Mouse (Mus musculus): ENCODE measurements at regions not wholly inside any gene's neighbourhood (a gene's known extent, or its start where the extent isn't known, plus 50 kb on each side); places are given as distances from the start of the nearest gene placed in this dataset.

GRCm38 (mm10) chr3:123983045-123983444, 292.4 kb upstream of the Ndst3 start:
- Histone ChIP-seq H3ac (ENCODE audit: control insufficient read depth, insufficient read length, low read depth) (no peak overlapping the region), H3K27me3 (ENCODE audit: control insufficient read depth, insufficient read depth, insufficient read length) (no peaks in the 10 kb centered on the region), H3K4me3 (ENCODE audit: insufficient read depth, poor library complexity, severe bottlenecking) (no peak overlapping the region), H3K79me2 (ENCODE audit: control insufficient read depth, insufficient read depth) (no peaks in the 10 kb centered on the region), H3K79me3 (ENCODE audit: low read depth) (no peaks in the 10 kb centered on the region), H3K36me3 (ENCODE audit: control insufficient read depth, insufficient read depth) (no peaks in the 10 kb centered on the region)
- TF ChIP-seq CTCF (IDR thresholded peaks at IDR 0.05; ENCODE audit: control insufficient read depth, insufficient read depth, insufficient read length) (no peak), MYOD1 (IDR thresholded peaks at IDR 0.05; ENCODE audit: control insufficient read depth, insufficient read length, low read depth) (no peak), MAX (IDR thresholded peaks at IDR 0.05) (no peak)

- Histone ChIP-seq H3ac (ENCODE audit: control insufficient read depth, insufficient read length, low read depth) (no peak overlapping the region), H3K79me3 (ENCODE audit: low read depth) (no peaks in the 10 kb centered on the region), H3K36me3 (ENCODE audit: control insufficient read depth, insufficient read depth) (no peaks in the 10 kb centered on the region), H3K27me3 (ENCODE audit: control insufficient read depth, insufficient read depth, insufficient read length) (no peaks in the 10 kb centered on the region), H3K79me2 (ENCODE audit: control insufficient read depth, insufficient read depth) (no peaks in the 10 kb centered on the region), H3K4me3 (ENCODE audit: insufficient read depth, poor library complexity, severe bottlenecking) (no peak overlapping the region)
- TF ChIP-seq MYOD1 (IDR thresholded peaks at IDR 0.05; ENCODE audit: control insufficient read depth, insufficient read length, low read depth) (no peak), USF1 (IDR thresholded peaks at IDR 0.05; ENCODE audit: low read depth) (no peak), FOSL1 (IDR thresholded peaks at IDR 0.05; ENCODE audit: insufficient read depth, low read length, poor library complexity, severe bottlenecking) (no peak), MAX (IDR thresholded peaks at IDR 0.05) (no peak), MYOG (IDR thresholded peaks at IDR 0.05; ENCODE audit: control insufficient read depth, extremely low read depth, insufficient read length) (no peak)
Observed at GRCm38 (mm10) chr3:123983530-123983929, 292.9 kb upstream of the Ndst3 start.

- Histone ChIP-seq H3K27me3 (ENCODE audit: control insufficient read depth, insufficient read depth, insufficient read length) (no peaks in the 10 kb centered on the region), H3K36me3 (ENCODE audit: control insufficient read depth, insufficient read depth) (no peaks in the 10 kb centered on the region), H3K79me2 (ENCODE audit: control insufficient read depth, insufficient read depth) (no peaks in the 10 kb centered on the region), H3K79me3 (ENCODE audit: low read depth) (no peaks in the 10 kb centered on the region), H3K4me3 (ENCODE audit: insufficient read depth, poor library complexity, severe bottlenecking) (no peak overlapping the region), H3ac (ENCODE audit: control insufficient read depth, insufficient read length, low read depth) (no peak overlapping the region)
- TF ChIP-seq MYOG (IDR thresholded peaks at IDR 0.05; ENCODE audit: control insufficient read depth, extremely low read depth, insufficient read length) (no peak), CEBPB (IDR thresholded peaks at IDR 0.05; ENCODE audit: low read depth) (no peak), MAX (IDR thresholded peaks at IDR 0.05) (no peak), CTCF (IDR thresholded peaks at IDR 0.05; ENCODE audit: control insufficient read depth, insufficient read depth, insufficient read length) (no peak), MYOD1 (IDR thresholded peaks at IDR 0.05; ENCODE audit: control insufficient read depth, insufficient read length, low read depth) (no peak), FOSL1 (IDR thresholded peaks at IDR 0.05; ENCODE audit: insufficient read depth, low read length, poor library complexity, severe bottlenecking) (no peak), USF1 (IDR thresholded peaks at IDR 0.05; ENCODE audit: low read depth) (no peak)
Observed at GRCm38 (mm10) chr3:123984028-123984427, 293.4 kb upstream of the Ndst3 start.

GRCm38 (mm10) chr3:123999957-124000616, 309.4 kb upstream of the Ndst3 start:
- H3ac ChIP-seq (ENCODE audit: control insufficient read depth, insufficient read length, low read depth) = no peak overlapping the region
- H3K27me3 ChIP-seq (ENCODE audit: control insufficient read depth, insufficient read depth, insufficient read length) = no peaks in the 10 kb centered on the region
- H3K4me3 ChIP-seq (ENCODE audit: insufficient read depth, poor library complexity, severe bottlenecking) = no peak overlapping the region
- TF ChIP-seq CTCF (IDR thresholded peaks at IDR 0.05; ENCODE audit: control insufficient read depth, insufficient read depth, insufficient read length) = no peak
- TF ChIP-seq MYOD1 (IDR thresholded peaks at IDR 0.05; ENCODE audit: control insufficient read depth, insufficient read length, low read depth) = no peak
- no peak for TF ChIP-seq FOSL1 (IDR thresholded peaks at IDR 0.05; ENCODE audit: insufficient read depth, low read length, poor library complexity, severe bottlenecking)
- no peak for TF ChIP-seq CEBPB (IDR thresholded peaks at IDR 0.05; ENCODE audit: low read depth)
- H3K79me2 ChIP-seq (ENCODE audit: control insufficient read depth, insufficient read depth) = no peaks in the 10 kb centered on the region
- H3K79me3 ChIP-seq (ENCODE audit: low read depth) = no peaks in the 10 kb centered on the region
- no peaks in the 10 kb centered on the region for H3K36me3 ChIP-seq (ENCODE audit: control insufficient read depth, insufficient read depth)

GRCm38 (mm10) chr3:124000883-124001282, 310.2 kb upstream of the Ndst3 start:
- H3K36me3 ChIP-seq (ENCODE audit: control insufficient read depth, insufficient read depth) = no peaks in the 10 kb centered on the region
- TF ChIP-seq CTCF (IDR thresholded peaks at IDR 0.05; ENCODE audit: control insufficient read depth, insufficient read depth, insufficient read length) = no peak
- TF ChIP-seq MYOG (IDR thresholded peaks at IDR 0.05; ENCODE audit: control insufficient read depth, extremely low read depth, insufficient read length) = no peak
- TF ChIP-seq MAX (IDR thresholded peaks at IDR 0.05) = no peak
- TF ChIP-seq FOSL1 (IDR thresholded peaks at IDR 0.05; ENCODE audit: insufficient read depth, low read length, poor library complexity, severe bottlenecking) = no peak
- TF ChIP-seq CEBPB (IDR thresholded peaks at IDR 0.05; ENCODE audit: low read depth) = no peak
- no peak for TF ChIP-seq MYOD1 (IDR thresholded peaks at IDR 0.05; ENCODE audit: control insufficient read depth, insufficient read length, low read depth)
- TF ChIP-seq USF1 (IDR thresholded peaks at IDR 0.05; ENCODE audit: low read depth) = no peak

GRCm38 (mm10) chr3:124011685-124012084, 309.0 kb upstream of the Tram1l1 start:
- Histone ChIP-seq H3K36me3 (ENCODE audit: control insufficient read depth, insufficient read depth) (no peaks in the 10 kb centered on the region), H3K4me3 (ENCODE audit: insufficient read depth, poor library complexity, severe bottlenecking) (no peak overlapping the region), H3K27me3 (ENCODE audit: control insufficient read depth, insufficient read depth, insufficient read length) (no peaks in the 10 kb centered on the region), H3K79me3 (ENCODE audit: low read depth) (no peaks in the 10 kb centered on the region), H3K79me2 (ENCODE audit: control insufficient read depth, insufficient read depth) (no peaks in the 10 kb centered on the region), H3ac (ENCODE audit: control insufficient read depth, insufficient read length, low read depth) (no peak overlapping the region)
- TF ChIP-seq USF1 (IDR thresholded peaks at IDR 0.05; ENCODE audit: low read depth) (no peak), CTCF (IDR thresholded peaks at IDR 0.05; ENCODE audit: control insufficient read depth, insufficient read depth, insufficient read length) (no peak), MAX (IDR thresholded peaks at IDR 0.05) (no peak), MYOD1 (IDR thresholded peaks at IDR 0.05; ENCODE audit: control insufficient read depth, insufficient read length, low read depth) (no peak), CEBPB (IDR thresholded peaks at IDR 0.05; ENCODE audit: low read depth) (no peak), FOSL1 (IDR thresholded peaks at IDR 0.05; ENCODE audit: insufficient read depth, low read length, poor library complexity, severe bottlenecking) (no peak), MYOG (IDR thresholded peaks at IDR 0.05; ENCODE audit: control insufficient read depth, extremely low read depth, insufficient read length) (no peak)

More at GRCm38 (mm10) chr3:124000883-124001282, 310.2 kb upstream of the Ndst3 start:
- no peaks in the 10 kb centered on the region for H3K79me3 ChIP-seq (ENCODE audit: low read depth)
- H3K79me2 ChIP-seq (ENCODE audit: control insufficient read depth, insufficient read depth) = no peaks in the 10 kb centered on the region
- H3K4me3 ChIP-seq (ENCODE audit: insufficient read depth, poor library complexity, severe bottlenecking) = no peak overlapping the region
- H3ac ChIP-seq (ENCODE audit: control insufficient read depth, insufficient read length, low read depth) = no peak overlapping the region
- no peaks in the 10 kb centered on the region for H3K27me3 ChIP-seq (ENCODE audit: control insufficient read depth, insufficient read depth, insufficient read length)
